Mouse (Mus musculus) 416B (cell line): ENCODE data around the gene Wnt9b.

ENCODE experiments used
- DNase-seq: peaks from one replicate; pipeline ENCODE4 v3.0.0; 2011; ENCODE audit warnings: low read depth

Gene Wnt9b

GRCm38 (mm10) chr11:103749306-103750089 is at the start of gene Wnt9b:
Wnt9b (minus strand) TSS chr11:103749821.
- DNase-seq, result no peak

GRCm38 (mm10) chr11:103789951-103790350 is 40.3 kb upstream of the Wnt9b start:
- DNase-seq, result peak; percentile 64

GRCm38 (mm10) chr11:103780152-103780551 is 30.5 kb upstream of the Wnt9b start:
- no peak for DNase-seq

GRCm38 (mm10) chr11:103774228-103774530 is 24.6 kb upstream of the Wnt9b start:
- no peak for DNase-seq

GRCm38 (mm10) chr11:103773387-103774227 is 24.0 kb upstream of the Wnt9b start, which contains the start of gene Wnt3:
Wnt3 (plus strand) TSS chr11:103774150.
- DNase-seq, result no peak

GRCm38 (mm10) chr11:103772505-103773386 is 23.1 kb upstream of the Wnt9b start:
- DNase-seq, result no peak

- no peak for DNase-seq
Observed at GRCm38 (mm10) chr11:103771160-103771817, 21.7 kb upstream of the Wnt9b start.

- no peak for DNase-seq
Observed at GRCm38 (mm10) chr11:103765556-103766011, 16.0 kb upstream of the Wnt9b start.

- DNase-seq, result no peak
Observed at GRCm38 (mm10) chr11:103764601-103765000, 15.0 kb upstream of the Wnt9b start.

GRCm38 (mm10) chr11:103763410-103764163 is 14.0 kb upstream of the Wnt9b start:
- peak; percentile 64 for DNase-seq

GRCm38 (mm10) chr11:103760891-103761290 is 11.3 kb upstream of the Wnt9b start:
- peak; percentile 16 for DNase-seq

- DNase-seq, result peak; percentile 9
Observed at GRCm38 (mm10) chr11:103760101-103760500, 10.5 kb upstream of the Wnt9b start.

GRCm38 (mm10) chr11:103758706-103759105 is 9.1 kb upstream of the Wnt9b start:
- DNase-seq, result peak; percentile 75

GRCm38 (mm10) chr11:103758054-103758453 is 8.4 kb upstream of the Wnt9b start:
- peak; percentile 3 for DNase-seq

- DNase-seq, result peak; percentile 59
Observed at GRCm38 (mm10) chr11:103750612-103751011, 991 bp upstream of the Wnt9b start.

- no peak for DNase-seq
Observed at GRCm38 (mm10) chr11:103735046-103735781, 14.4 kb downstream of the Wnt9b start.

- DNase-seq, result no peak
Observed at GRCm38 (mm10) chr11:103734411-103735045, 15.1 kb downstream of the Wnt9b start.

GRCm38 (mm10) chr11:103733961-103734360 is 15.7 kb downstream of the Wnt9b start:
- DNase-seq, result no peak

GRCm38 (mm10) chr11:103733069-103733468 is 16.6 kb downstream of the Wnt9b start:
- DNase-seq, result no peak
